Mouse (Mus musculus): ENCODE results near the gene Vps35l. TPM values are rescaled to one million over a fixed set of nuclear protein-coding genes. Genes with fewer than 3 reads are reported as not detected.
A peak's percentile ranks its signal among the peaks of the same experiment; 100 is the strongest.

Vps35l gene
- total and polyA plus RNA-seq, 2 experiments from 2014 or later = 41.0 to 63.8 TPM

- Histone ChIP-seq H3K27ac (ENCODE audit: low read depth) (peak overlapping the region; percentile 4; the same call in 1 of the 2 replicates), H3K4me2 (ENCODE audit: low read depth, low read length) (no peak overlapping the region; the same call in 1 of the 2 replicates), H3K9ac (replicated peaks; ENCODE audit: low read depth, low read length) (no peak overlapping the region), H3K9me3 (replicated peaks; ENCODE audit: control insufficient read depth, low read length) (no peaks in the 10 kb centered on the region), H3K4me1 (ENCODE audit: control insufficient read depth, insufficient read depth) (peaks cover 31% of the 10 kb centered on the region), H3K36me3 (replicated peaks; ENCODE audit: control insufficient read depth, insufficient read depth, low read length) (peaks cover 51% of the 10 kb centered on the region), H3K4me3 (ENCODE audit: low read depth, low read length) (no peak overlapping the region), H3K27me3 (ENCODE audit: control insufficient read depth, insufficient read depth, low read length) (no peaks in the 10 kb centered on the region)
- ATAC-seq (ENCODE audit: insufficient read depth, low read depth) (no peak), DNase-seq (ENCODE audit: low spot score) (peak; percentile 23)
- WGBS = 37% methylated on average over 9 of the region's 9 CpGs
- TF ChIP-seq EP300 (IDR thresholded peaks at IDR 0.05; ENCODE audit: low read depth) = no peak
- TF ChIP-seq CTCF (IDR thresholded peaks at IDR 0.05; ENCODE audit: low read depth) = no peak
Observed at GRCm38 (mm10) chr7:118850676-118851290, 110.8 kb downstream of the Vps35l start.

GRCm38 (mm10) chr7:118851571-118851970, 111.5 kb downstream of the Vps35l start:
- no peaks in the 10 kb centered on the region for H3K27me3 ChIP-seq (ENCODE audit: control insufficient read depth, insufficient read depth, low read length)
- WGBS = 38% methylated on average over 7 of the region's 7 CpGs
- peak overlapping the region; percentile 4 for H3K27ac ChIP-seq (ENCODE audit: low read depth)
- TF ChIP-seq CTCF (IDR thresholded peaks at IDR 0.05; ENCODE audit: low read depth) (no peak), EP300 (IDR thresholded peaks at IDR 0.05; ENCODE audit: low read depth) (no peak)
- H3K4me2 ChIP-seq (ENCODE audit: low read depth, low read length) = no peak overlapping the region
- 0 out of 2 replicates have a peak overlapping the region, but pooled peaks have one; percentile 10 for H3K9ac ChIP-seq (replicated peaks; ENCODE audit: low read depth, low read length)
- H3K9me3 ChIP-seq (replicated peaks; ENCODE audit: control insufficient read depth, low read length) = no peaks in the 10 kb centered on the region
- ATAC-seq (ENCODE audit: insufficient read depth, low read depth) = no peak
- H3K4me1 ChIP-seq (ENCODE audit: control insufficient read depth, insufficient read depth) = peaks cover 36% of the 10 kb centered on the region
- no peak for DNase-seq (ENCODE audit: low spot score)
- peaks cover 43% of the 10 kb centered on the region for H3K36me3 ChIP-seq (replicated peaks; ENCODE audit: control insufficient read depth, insufficient read depth, low read length)
- no peak overlapping the region for H3K4me3 ChIP-seq (ENCODE audit: low read depth, low read length)

DNA sequence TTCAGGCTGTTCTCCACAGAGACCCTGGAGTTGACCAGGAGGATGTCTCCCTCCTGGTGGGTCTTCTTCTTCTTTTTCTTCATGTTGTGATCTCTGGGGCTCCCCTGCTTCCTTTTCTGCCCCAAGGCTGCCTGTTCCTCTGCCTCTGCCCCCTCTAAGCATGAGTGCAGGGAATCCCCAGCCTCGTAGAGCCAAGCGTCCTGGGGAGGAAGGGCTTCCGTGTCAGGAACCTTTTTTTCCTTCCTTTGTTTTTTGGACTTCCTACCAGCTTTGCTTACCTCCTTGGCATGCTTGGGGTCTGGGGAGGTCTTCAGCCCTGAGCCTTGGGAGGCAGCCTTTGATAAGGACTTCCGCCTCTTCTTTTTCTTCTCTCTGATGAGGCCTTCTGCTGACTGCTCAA, 112.6 kb downstream of the Vps35l start:
- peaks cover 34% of the 10 kb centered on the region for H3K36me3 ChIP-seq (replicated peaks; ENCODE audit: control insufficient read depth, insufficient read depth, low read length)
- ATAC-seq (ENCODE audit: insufficient read depth, low read depth) (no peak), DNase-seq (ENCODE audit: low spot score) (no peak)
- H3K4me1 ChIP-seq (ENCODE audit: control insufficient read depth, insufficient read depth) = peaks cover 36% of the 10 kb centered on the region
- no peak overlapping the region for H3K9ac ChIP-seq (replicated peaks; ENCODE audit: low read depth, low read length)
- TF ChIP-seq CTCF (IDR thresholded peaks at IDR 0.05; ENCODE audit: low read depth) = no peak
- no peak for TF ChIP-seq EP300 (IDR thresholded peaks at IDR 0.05; ENCODE audit: low read depth)
- H3K4me3 ChIP-seq (ENCODE audit: low read depth, low read length) = no peak overlapping the region
- H3K4me2 ChIP-seq (ENCODE audit: low read depth, low read length) = no peak overlapping the region
- H3K9me3 ChIP-seq (replicated peaks; ENCODE audit: control insufficient read depth, low read length) = no peaks in the 10 kb centered on the region
- 64% methylated on average over 4 of the region's 4 CpGs for whole genome bisulfite sequencing
- H3K27ac ChIP-seq (ENCODE audit: low read depth) = peak overlapping the region; percentile 67
- no peaks in the 10 kb centered on the region for H3K27me3 ChIP-seq (ENCODE audit: control insufficient read depth, insufficient read depth, low read length)

GRCm38 (mm10) chr7:118854606-118855005, 114.6 kb downstream of the Vps35l start:
- H3K27ac ChIP-seq (ENCODE audit: low read depth) = peak overlapping the region; percentile 53; the same call in 1 of the 2 replicates
- H3K4me2 ChIP-seq (ENCODE audit: low read depth, low read length) = peak overlapping the region; percentile 93
- H3K4me3 ChIP-seq (ENCODE audit: low read depth, low read length) = peak overlapping the region; percentile 79
- WGBS = 17% methylated on average over 3 of the region's 3 CpGs
- peak overlapping the region; percentile 70 for H3K9ac ChIP-seq (replicated peaks; ENCODE audit: low read depth, low read length)
- peaks cover 20% of the 10 kb centered on the region for H3K36me3 ChIP-seq (replicated peaks; ENCODE audit: control insufficient read depth, insufficient read depth, low read length)
- H3K9me3 ChIP-seq (replicated peaks; ENCODE audit: control insufficient read depth, low read length) = no peaks in the 10 kb centered on the region
- H3K27me3 ChIP-seq (ENCODE audit: control insufficient read depth, insufficient read depth, low read length) = no peaks in the 10 kb centered on the region
- H3K4me1 ChIP-seq (ENCODE audit: control insufficient read depth, insufficient read depth) = peaks cover 22% of the 10 kb centered on the region
- no peak for TF ChIP-seq CTCF (IDR thresholded peaks at IDR 0.05; ENCODE audit: low read depth)
- no peak for TF ChIP-seq EP300 (IDR thresholded peaks at IDR 0.05; ENCODE audit: low read depth)
- ATAC-seq (ENCODE audit: insufficient read depth, low read depth) (no peak), DNase-seq (ENCODE audit: low spot score) (no peak)

DNA sequence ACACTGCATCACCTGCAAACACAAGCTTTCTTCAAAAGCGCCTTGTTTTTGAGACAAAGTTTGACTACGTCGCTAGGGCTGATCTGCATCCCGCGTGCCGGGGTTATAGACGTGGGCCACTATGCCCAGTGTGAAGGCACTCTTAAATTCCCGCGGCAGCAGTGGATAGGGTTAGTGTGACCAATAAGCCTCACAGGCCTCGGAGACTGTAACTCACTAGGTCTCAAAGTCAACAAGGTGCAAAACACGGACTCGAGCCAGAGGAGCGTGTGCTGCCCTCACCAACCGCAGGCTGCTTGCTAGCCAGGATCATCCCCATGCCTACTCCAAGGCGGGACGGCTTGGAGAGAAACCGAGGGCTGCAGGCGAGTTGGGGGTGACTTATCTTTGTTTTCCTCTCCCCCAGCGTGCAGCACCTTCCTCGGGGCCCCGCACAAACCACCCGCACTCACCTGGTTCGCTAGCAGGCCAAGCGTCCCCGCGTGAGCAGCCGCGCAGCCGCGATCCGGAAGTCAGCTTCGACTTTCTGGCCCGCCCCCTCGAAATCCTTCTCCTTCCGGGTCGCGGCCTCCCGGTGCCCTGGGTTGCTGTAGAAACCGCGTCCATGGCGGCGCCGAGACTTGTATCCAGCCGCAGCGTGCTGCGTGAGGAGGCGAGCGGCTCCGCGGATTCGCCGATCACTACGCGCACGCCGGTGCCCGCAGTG, 115.3 kb downstream of the Vps35l start, which contains the start of gene Iqck:
Gene Iqck, plus strand, starts transcription at position 582 of the 706 bp plus-strand sequence.
- ATAC-seq (ENCODE audit: insufficient read depth, low read depth) = peak; percentile 96
- H3K4me2 ChIP-seq (ENCODE audit: low read depth, low read length) = peak within 1 kb of the TSS; percentile 93
- H3K4me3 ChIP-seq (ENCODE audit: low read depth, low read length) = peak within 1 kb of the TSS; percentile 79
- peak; percentile 92 for DNase-seq (ENCODE audit: low spot score)
- H3K9me3 ChIP-seq (replicated peaks; ENCODE audit: control insufficient read depth, low read length) = no peaks in the 10 kb centered on the region
- no peaks in the 10 kb centered on the region for H3K27me3 ChIP-seq (ENCODE audit: control insufficient read depth, insufficient read depth, low read length)
- peak within 1 kb of the TSS; percentile 70 for H3K9ac ChIP-seq (replicated peaks; ENCODE audit: low read depth, low read length)
- peaks cover 15% of the 10 kb centered on the region for H3K4me1 ChIP-seq (ENCODE audit: control insufficient read depth, insufficient read depth)
- WGBS = under 1% methylated on average over 57 of the region's 57 CpGs
- no peak for TF ChIP-seq EP300 (IDR thresholded peaks at IDR 0.05; ENCODE audit: low read depth)
- no peak for TF ChIP-seq CTCF (IDR thresholded peaks at IDR 0.05; ENCODE audit: low read depth)
- peaks cover 15% of the 10 kb centered on the region for H3K36me3 ChIP-seq (replicated peaks; ENCODE audit: control insufficient read depth, insufficient read depth, low read length)
- H3K27ac ChIP-seq (ENCODE audit: low read depth) = peak within 1 kb of the TSS; percentile 53
